Mouse (Mus musculus) thymus, adult 18-20 months (tissue): ENCODE results near the gene Ankef1.

Experiments
- DNase-seq, 2 experiments: peaks; one replicate each; pipeline ENCODE4 v3.0.0; 2022; ENCODE audit warnings: mixed read lengths in 2 of 2

Ankef1 gene

DNA sequence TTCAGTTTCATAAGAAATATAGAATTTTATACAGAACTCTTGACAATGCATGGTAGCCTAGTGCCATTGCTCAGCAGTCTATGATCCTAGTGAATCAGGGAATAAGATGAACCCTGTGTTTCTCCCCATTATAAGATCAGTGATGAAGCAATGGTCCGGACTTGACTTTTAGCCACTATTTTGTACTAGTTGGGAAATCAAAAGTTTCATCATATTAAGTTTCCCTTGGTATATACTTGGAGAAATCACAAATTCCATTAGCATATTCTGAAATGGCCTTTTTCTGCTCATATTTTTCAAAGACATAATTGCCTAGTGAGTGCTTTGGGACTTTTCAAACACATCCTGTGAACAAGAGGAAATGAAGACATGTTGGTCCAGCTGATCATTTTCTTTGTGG, at the start of gene Ankef1:
TSS of gene Ankef1 (plus strand) at position 260 of the 400 bp plus-strand sequence.
- DNase-seq = no peak

DNA sequence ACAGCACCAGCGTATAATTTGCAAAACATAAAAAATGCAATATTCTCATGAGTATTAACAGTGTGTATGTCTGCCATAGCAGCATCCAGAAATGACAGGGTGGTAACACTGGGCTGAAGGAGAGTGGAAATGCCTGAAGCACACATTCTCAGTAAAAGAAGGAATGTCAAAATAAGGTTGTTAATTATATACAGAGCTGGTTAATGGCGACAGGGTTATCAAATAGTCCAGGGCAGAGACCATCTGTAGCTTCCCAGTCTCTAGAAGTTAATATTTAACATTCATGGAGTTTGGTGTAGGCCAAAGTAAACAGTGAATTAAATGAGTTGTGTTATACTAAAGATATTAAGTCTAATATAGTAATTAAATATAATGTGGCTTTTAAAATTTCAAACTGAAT, 45.2 kb upstream of the Ankef1 start:
- DNase-seq = no peak

DNA sequence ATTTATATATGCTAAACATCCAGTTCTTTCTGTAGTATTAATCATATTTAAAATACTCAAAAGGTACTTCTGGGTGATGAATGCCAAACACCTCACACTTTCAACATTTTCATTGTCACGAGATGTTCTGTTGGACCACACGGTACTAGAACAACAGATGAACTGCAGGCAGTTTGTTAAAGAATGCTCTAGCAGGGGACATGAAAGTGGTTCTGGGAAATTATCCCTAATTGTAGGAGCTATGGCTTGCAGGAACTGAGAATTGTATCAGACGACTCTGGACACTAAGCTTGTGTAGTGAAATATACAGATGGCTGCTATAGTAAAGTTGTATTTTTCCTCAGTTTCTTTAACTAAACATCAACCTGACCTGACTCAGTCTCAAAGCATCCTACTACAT, 44.8 kb upstream of the Ankef1 start:
- no peak for DNase-seq

DNA sequence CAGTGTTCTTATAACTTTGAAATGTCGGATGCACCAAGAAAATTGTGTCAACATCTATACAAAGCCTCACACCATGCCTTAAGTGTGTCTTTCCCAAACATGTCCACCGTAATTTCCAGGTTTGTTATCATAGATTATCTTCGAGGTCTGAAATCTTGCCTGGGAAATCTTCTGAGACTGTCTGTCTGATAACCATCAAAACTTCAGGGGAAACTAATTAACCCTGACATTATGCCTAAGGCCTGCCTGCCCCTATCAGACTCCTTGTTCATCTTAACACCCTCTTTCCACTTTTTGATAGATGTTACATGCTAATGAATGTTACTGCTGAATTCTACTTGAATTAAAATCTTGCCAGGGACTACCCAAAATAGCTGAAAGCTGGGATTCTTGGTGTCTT, 24.1 kb upstream of the Ankef1 start:
- no peak for DNase-seq

- no peak for DNase-seq
Measured at GRCm38 (mm10) chr2:136482269-136482668, 19.4 kb upstream of the Ankef1 start.

GRCm38 (mm10) chr2:136483058-136483457, 18.7 kb upstream of the Ankef1 start:
- DNase-seq = no peak

- no peak for DNase-seq
Measured at GRCm38 (mm10) chr2:136484955-136485354, 16.8 kb upstream of the Ankef1 start.

- DNase-seq = no peak
Measured at GRCm38 (mm10) chr2:136485401-136485800, 16.3 kb upstream of the Ankef1 start.

- DNase-seq = no peak
Measured at GRCm38 (mm10) chr2:136485815-136486619, 15.7 kb upstream of the Ankef1 start.

DNA sequence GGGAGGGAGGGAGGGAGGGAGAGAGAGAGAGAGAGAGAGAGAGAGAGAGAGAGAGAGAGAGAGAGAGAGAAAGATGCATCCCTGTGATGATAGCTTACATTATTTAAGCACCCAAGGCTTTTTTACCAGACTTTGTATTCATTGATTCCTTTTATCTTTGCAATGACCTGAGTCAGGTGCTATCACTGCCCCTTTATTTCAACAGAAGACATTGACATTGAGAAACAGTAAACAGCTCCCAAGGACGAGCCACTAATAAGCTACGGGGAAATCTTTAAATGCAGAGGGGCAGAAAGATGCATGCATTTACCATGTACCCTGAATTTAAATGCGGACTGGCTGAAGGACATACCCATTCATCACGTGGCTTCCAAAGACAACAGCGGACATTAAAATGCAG, 14.7 kb upstream of the Ankef1 start:
- DNase-seq = no peak

DNA sequence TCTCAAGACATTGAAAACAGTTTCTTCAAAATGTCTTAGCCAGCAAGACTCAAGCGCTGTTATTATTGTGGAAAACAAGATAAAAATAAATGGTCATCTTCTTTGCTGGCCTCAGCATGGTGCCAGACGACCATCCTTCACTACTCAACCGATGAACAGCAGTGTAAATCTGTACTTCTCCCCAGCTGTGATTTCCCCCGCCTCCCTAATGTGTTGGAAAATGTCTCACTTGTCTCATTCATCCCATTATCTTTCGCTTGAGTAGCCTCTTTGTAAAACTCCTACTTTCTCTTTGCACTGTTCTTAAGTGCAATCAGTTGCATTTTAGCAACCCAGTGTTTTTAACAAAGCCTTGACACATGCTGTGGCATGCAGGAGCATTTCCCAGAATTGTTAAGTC, 9.4 kb downstream of the Ankef1 start:
- DNase-seq = no peak

DNA sequence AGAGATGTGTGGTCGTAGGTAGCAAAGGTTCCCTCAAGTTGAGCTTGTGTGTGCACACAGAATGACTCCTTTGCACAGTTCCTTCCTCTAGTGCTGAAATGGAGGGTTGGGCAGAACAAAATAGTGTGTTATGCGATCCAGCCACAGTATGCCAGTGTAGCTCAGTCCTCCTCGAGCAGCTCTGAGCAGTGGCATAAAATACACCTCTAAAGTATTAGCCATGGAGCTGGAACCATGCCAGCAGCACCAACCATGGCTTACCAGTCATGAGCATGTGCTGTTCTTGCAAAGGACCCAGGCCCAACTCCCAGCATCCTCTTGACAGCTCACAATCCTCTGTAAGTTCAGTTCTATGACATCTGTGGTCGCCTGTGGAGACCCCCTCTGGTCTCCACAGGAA, 10.0 kb downstream of the Ankef1 start:
- DNase-seq = no peak

- no peak for DNase-seq
Measured at GRCm38 (mm10) chr2:136512802-136513201, 11.1 kb downstream of the Ankef1 start.

DNA sequence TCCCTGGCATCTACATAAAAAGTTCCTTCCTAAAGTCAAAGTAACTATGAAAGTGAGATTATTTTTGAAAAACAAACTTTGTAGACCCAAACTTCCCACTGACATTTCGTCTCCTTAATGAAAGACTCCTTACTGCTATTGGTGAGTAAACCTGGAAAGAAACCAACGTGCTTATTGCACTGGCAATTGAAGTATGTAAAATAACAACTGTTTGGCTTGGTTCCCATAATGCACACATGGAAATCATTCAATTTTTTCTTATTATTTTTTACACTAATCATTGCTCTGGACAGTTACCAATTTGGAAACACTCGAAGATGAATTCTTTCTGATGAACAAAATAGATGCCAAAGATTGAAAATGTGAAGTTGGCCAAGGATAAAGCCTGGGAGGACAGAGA, 12.1 kb downstream of the Ankef1 start:
- DNase-seq = no peak

- DNase-seq = no peak
Measured at GRCm38 (mm10) chr2:136515501-136515900, 13.8 kb downstream of the Ankef1 start.

- DNase-seq = no peak
Measured at GRCm38 (mm10) chr2:136528937-136529336, 27.2 kb downstream of the Ankef1 start.

DNA sequence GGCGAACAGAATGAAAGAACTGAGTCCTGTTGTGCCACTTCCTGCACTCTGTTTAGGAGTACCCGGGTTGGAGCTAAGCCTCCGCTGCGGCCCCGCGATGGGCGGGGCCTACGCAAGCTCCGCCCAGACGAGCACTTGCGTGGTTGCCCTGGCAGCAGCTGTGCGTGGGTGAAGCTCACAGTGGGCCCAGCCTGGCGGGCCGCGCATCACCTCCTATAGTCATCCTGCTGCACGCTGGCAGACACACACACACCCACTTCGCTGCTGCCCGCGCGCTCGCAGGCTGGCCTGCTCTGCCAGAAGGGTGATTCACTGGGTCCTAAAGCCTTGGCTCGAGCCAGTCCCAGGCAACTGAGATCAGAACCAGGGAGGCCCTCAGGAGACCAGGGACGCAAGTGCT, 30.3 kb downstream of the Ankef1 start:
- DNase-seq = peak in 1 of 2 experiments; percentile 2

- no peak for DNase-seq
Measured at GRCm38 (mm10) chr2:136558020-136558419, 56.3 kb downstream of the Ankef1 start.

- no peak for DNase-seq
Measured at GRCm38 (mm10) chr2:136562336-136562735, 60.6 kb downstream of the Ankef1 start.

- DNase-seq = no peak
Measured at GRCm38 (mm10) chr2:136570856-136571255, 69.1 kb downstream of the Ankef1 start.

DNA sequence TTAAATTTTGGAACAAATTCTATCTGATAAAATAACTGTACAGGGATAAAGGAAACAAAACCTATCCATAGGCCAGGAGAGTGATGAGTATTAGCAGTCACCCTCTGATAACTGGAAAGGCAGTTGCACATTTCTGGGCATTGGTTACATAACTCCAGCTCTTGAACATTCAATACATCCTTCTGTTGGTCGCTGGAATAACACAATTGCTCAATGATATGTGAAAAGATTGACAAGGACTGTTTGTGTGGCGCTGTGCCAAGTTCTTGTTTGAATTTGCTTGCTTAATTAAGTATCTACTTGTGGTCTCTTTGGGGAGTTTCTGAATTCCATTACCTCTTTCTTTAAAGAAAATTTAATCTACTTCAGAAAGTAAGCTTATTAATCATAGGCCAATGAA, 81.1 kb downstream of the Ankef1 start:
- DNase-seq = no peak

GRCm38 (mm10) chr2:136588811-136589210, 87.1 kb downstream of the Ankef1 start:
- DNase-seq = no peak

DNA sequence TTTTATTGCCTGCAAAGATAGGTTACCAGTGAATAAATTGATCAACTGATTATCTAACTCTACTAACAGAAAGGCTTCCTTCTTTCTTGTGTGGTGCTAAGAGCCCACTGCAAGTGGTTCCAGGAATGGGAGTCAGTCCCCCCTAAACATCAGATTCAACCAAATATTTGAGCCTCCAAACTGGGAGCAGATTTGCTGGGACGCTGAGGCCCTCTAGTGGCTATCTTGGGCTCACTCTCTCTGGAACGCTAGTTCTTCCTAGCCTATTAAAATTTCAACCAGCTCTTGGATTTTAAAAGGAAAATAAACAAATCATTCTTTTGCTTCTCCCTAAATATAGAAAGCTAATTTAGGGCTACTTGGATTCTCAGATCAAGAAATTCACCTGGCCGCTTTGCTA, 94.7 kb downstream of the Ankef1 start:
- no peak for DNase-seq

GRCm38 (mm10) chr2:136598743-136599142, 97.0 kb downstream of the Ankef1 start:
- DNase-seq = no peak

DNA sequence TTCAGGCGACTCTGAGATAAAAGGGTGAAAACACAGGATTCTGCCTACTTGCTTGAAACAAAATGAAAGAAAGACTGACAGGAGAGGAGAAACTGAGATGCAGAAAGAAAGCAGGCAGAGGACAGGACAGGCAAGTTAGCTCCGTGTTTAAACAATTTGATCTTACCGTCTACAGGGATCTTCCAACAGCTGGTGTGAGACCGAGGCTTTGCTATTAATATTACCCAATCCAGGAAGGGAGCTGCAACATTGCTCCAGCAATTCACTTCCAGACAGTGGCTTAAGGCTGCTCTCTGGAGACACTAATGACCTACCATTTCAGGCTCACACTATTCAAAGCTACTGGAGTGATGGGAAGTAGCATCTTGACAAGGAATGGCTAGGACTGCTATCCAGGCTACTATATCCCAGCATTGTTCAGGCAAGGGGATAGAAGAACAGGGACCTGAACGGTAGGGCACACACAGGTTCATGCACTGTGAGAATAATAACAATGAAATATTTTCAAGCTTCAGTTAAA, 99.0 kb downstream of the Ankef1 start:
- DNase-seq = no peak
